In the genomic region with DNA sequence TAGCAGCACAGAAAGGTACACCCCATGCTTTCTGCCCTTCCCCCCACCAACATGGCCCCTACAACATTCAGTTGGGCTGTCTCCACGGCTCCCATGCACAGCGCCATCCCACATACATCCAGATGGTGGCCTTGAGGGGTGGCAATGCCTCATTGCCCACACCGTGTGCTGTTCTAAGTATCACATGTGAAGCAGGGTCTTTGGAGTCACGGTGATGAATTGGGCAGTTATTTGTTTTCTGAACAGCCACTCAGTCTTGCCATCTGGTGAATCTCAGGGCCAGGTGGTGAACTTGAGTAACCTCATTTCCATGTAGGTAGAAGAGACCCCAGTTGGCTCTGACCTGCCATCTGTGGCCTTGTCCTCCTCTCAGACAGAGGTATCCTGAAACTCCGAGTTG, we compare ENCODE assay signal across 22 mouse cellular contexts. TPM values are rescaled to one million over a fixed set of nuclear protein-coding genes. Genes with fewer than 3 reads are reported as not detected.
DNase-seq lines count a peak whose midpoint lies in the region; ATAC-seq and TF ChIP-seq lines count a peak whose summit lies in the region.
"Had no signal": no experiment of that assay in that cellular context is flagged by ENCODE, and none has a peak within 500 bp of the region (broad histone marks: within the 10 kb centered on the region; RNA-seq: fewer than 3 reads in every experiment).

No protein-coding gene starts in this region.

- no peak overlapping the region for H3K9ac ChIP-seq in liver, postnatal 0 days (replicated peaks)
- no peak overlapping the region for H3K9ac ChIP-seq in liver, embryonic 12.5 days
- H3K9ac ChIP-seq: heart, embryonic 12.5 days; intestine, embryonic 15.5 days; limb, embryonic 12.5 days; liver, embryonic 14.5 days had no signal

- H3K27me3 ChIP-seq in heart, embryonic 10.5 days (ENCODE audit: insufficient read depth, poor library complexity, severe bottlenecking), result no peaks in the 10 kb centered on the region
- no peaks in the 10 kb centered on the region for H3K27me3 ChIP-seq in liver, postnatal 0 days (ENCODE audit: insufficient read depth, low read length)
- H3K27me3 ChIP-seq in liver, embryonic 12.5 days (replicated peaks), result no peaks in the 10 kb centered on the region
- H3K27me3 ChIP-seq: heart, embryonic 12.5 days; intestine, embryonic 15.5 days; limb, embryonic 12.5 days had no signal

- peak; percentile 60 for ATAC-seq in liver, postnatal 0 days
- no peak for ATAC-seq in liver, embryonic 12.5 days
- ATAC-seq: intestine, embryonic 15.5 days; lung, postnatal 0 days; midbrain, embryonic 16.5 days had no signal

- WGBS in heart, embryonic 10.5 days, result 82% methylated on average over 5 of the region's 5 CpGs
- WGBS in liver, postnatal 0 days (ENCODE audit: insufficient replicate concordance), result 79% methylated on average over 5 of the region's 5 CpGs
- 69% methylated on average over 5 of the region's 5 CpGs for WGBS in liver, embryonic 12.5 days (ENCODE audit: insufficient replicate concordance)

- H3K4me3 ChIP-seq in heart, embryonic 10.5 days, result no peak overlapping the region
- no peak overlapping the region for H3K4me3 ChIP-seq in liver, postnatal 0 days (ENCODE audit: low read depth, low read length)
- H3K4me3 ChIP-seq in liver, embryonic 12.5 days, result no peak overlapping the region
- H3K4me3 ChIP-seq: heart, embryonic 12.5 days; intestine, embryonic 15.5 days; layer of hippocampus, adult 2 months; limb, embryonic 12.5 days had no signal

- TF ChIP-seq CTCF in liver, postnatal 0 days (IDR thresholded peaks at IDR 0.05; ENCODE audit: low read depth), result 0 out of 2 replicates have a peak, but pooled peaks have one; percentile 17

- TF ChIP-seq EP300 in liver, postnatal 0 days (IDR thresholded peaks at IDR 0.05; ENCODE audit: low read depth), result no peak

- no peak overlapping the region for H3K4me2 ChIP-seq in liver, postnatal 0 days (ENCODE audit: low read depth, low read length)
- no peak overlapping the region for H3K4me2 ChIP-seq in liver, embryonic 12.5 days
- H3K4me2 ChIP-seq: heart, embryonic 12.5 days; intestine, embryonic 15.5 days; limb, embryonic 12.5 days had no signal

- no peaks in the 10 kb centered on the region for H3K9me3 ChIP-seq in heart, embryonic 10.5 days
- no peaks in the 10 kb centered on the region for H3K9me3 ChIP-seq in liver, postnatal 0 days (ENCODE audit: low read length)
- H3K9me3 ChIP-seq in liver, embryonic 12.5 days (replicated peaks), result no peaks in the 10 kb centered on the region
- H3K9me3 ChIP-seq: intestine, embryonic 15.5 days; limb, embryonic 12.5 days had no signal

- H3K36me3 ChIP-seq in heart, embryonic 10.5 days, result no peaks in the 10 kb centered on the region
- no peaks in the 10 kb centered on the region for H3K36me3 ChIP-seq in liver, postnatal 0 days (replicated peaks; ENCODE audit: insufficient read depth, low read length)
- H3K36me3 ChIP-seq in liver, embryonic 12.5 days, result no peaks in the 10 kb centered on the region
- H3K36me3 ChIP-seq: heart, embryonic 12.5 days; intestine, embryonic 15.5 days; limb, embryonic 12.5 days had no signal

- no peak overlapping the region for H3K27ac ChIP-seq in heart, embryonic 10.5 days
- no peak overlapping the region; the same call in 1 of the 2 replicates for H3K27ac ChIP-seq in liver, postnatal 0 days (ENCODE audit: low read depth)
- H3K27ac ChIP-seq in liver, embryonic 12.5 days, result no peak overlapping the region
- H3K27ac ChIP-seq: intestine, embryonic 15.5 days; kidney, postnatal 0 days; layer of hippocampus, adult 2 months; limb, embryonic 12.5 days; liver, embryonic 14.5 days had no signal

- 0 out of 2 replicates have a peak, but pooled peaks cover 6% of the 10 kb centered on the region for H3K4me1 ChIP-seq in heart, embryonic 10.5 days
- no peaks in the 10 kb centered on the region; the same call in 1 of the 2 replicates for H3K4me1 ChIP-seq in liver, postnatal 0 days (ENCODE audit: insufficient read depth)
- no peaks in the 10 kb centered on the region for H3K4me1 ChIP-seq in liver, embryonic 12.5 days
- H3K4me1 ChIP-seq: heart, embryonic 12.5 days had no signal

- DNase-seq in heart, embryonic 10.5 days (ENCODE audit: low spot score), result peak; percentile 58
- DNase-seq in heart, adult 8-10 months (ENCODE audit: low spot score), result no peak
- DNase-seq in liver, postnatal 0 days, result no peak
- DNase-seq in cerebellum, adult 18-20 months, result peak; percentile 70 to 80
- peak; percentile 72 for DNase-seq in cerebellum, postnatal 36 days
- DNase-seq in adrenal gland, postnatal 14 days, result no peak
- DNase-seq: adrenal gland, postnatal 10 days; gastrocnemius, postnatal 14 days; right cerebral cortex, postnatal 25 days; thymus, postnatal 36 days had no signal

RNA-seq across cellular contexts. Expression of a gene that starts 7.8 kb away (rescaled TPM):
- 0.11 and 1.9 TPM in 2 replicates for polyA plus RNA-seq in heart, embryonic 10.5 days (2016; fragmentation: Nextera tagmentation; extraction: Ambion mirVana)
- total RNA-seq in heart, adult 8-10 months (2022), result under 1 TPM in 1 of 4 experiments, not detected in 3; 0.26 TPM
- polyA plus RNA-seq in liver, postnatal 0 days (2015; fragmentation: Nextera tagmentation; extraction: Ambion mirVana), result 104 and 108 TPM in 2 replicates
- 15.4 and 17.5 TPM in 2 replicates for polyA plus RNA-seq in liver, embryonic 12.5 days (2016; fragmentation: Nextera tagmentation; extraction: Ambion mirVana)
- 1.4 and 32.7 TPM in 2 replicates for total RNA-seq in adrenal gland, postnatal 14 days (2021)
- total RNA-seq: gastrocnemius, postnatal 14 days; megakaryocyte progenitor cell, adult 5-6 weeks had no signal
- polyA plus RNA-seq: forebrain, embryonic 11.5 days; limb, embryonic 12.5 days; testis, adult 2 months had no signal

Comparison
In these comparisons a context has a peak if more than half of its experiments do, and no peak if none do; other contexts are left out.
1. DNase-seq: peak in heart, embryonic 10.5 days (single experiment), cerebellum, adult 18-20 months (2 of 2) and cerebellum, postnatal 36 days (2 of 2); none in heart, adult 8-10 months (single experiment), liver, postnatal 0 days (single experiment) and adrenal gland, postnatal 14 days (single experiment).